Mouse (Mus musculus) heart, embryonic 16.5 days (tissue): Measurements from ENCODE around the gene Rnd1. TPM values are rescaled to one million over a fixed set of nuclear protein-coding genes. Genes with fewer than 3 reads are reported as not detected.

Experiments used
- ATAC-seq: fragments of 200-750 bp; cut with Nextera tagmentation; replicated peaks from 2 replicates; pipeline ENCODE4 v1.8.0; 2017; ENCODE audit warnings: moderate number of reproducible peaks; ENCODE audit not compliant: insufficient read depth, low FRiP score; ENCODE audit errors: extremely low read depth
- H3K27ac ChIP-seq: fragments of 300-500 bp; sonication (generic); 2 replicates; pipeline ENCODE4 v1.5.1; 2014; ENCODE audit warnings: mild to moderate bottlenecking, low read length, control low read depth, moderate library complexity
- H3K27me3 ChIP-seq: fragments of 300-500 bp; sonication (generic); 2 replicates; pipeline ENCODE4 v1.6.1; 2014; ENCODE audit warnings: low read length, mixed read lengths; ENCODE audit not compliant: control insufficient read depth, insufficient read depth
- H3K36me3 ChIP-seq: fragments of 300-500 bp; sonication (generic); 2 replicates; pipeline ENCODE4 v1.6.1; 2014; ENCODE audit not compliant: control insufficient read depth, insufficient read depth
- H3K4me1 ChIP-seq: fragments of 300-500 bp; sonication (generic); 2 replicates; pipeline ENCODE4 v1.6.1; 2014; ENCODE audit warnings: low read length, mixed read lengths; ENCODE audit not compliant: control insufficient read depth, insufficient read depth
- H3K4me2 ChIP-seq: fragments of 300-500 bp; sonication (generic); 2 replicates; pipeline ENCODE4 v1.6.1; 2014; ENCODE audit warnings: low read depth, mild to moderate bottlenecking, control low read depth, low read length
- H3K4me3 ChIP-seq: fragments of 300-500 bp; sonication (generic); 2 replicates; pipeline ENCODE4 v1.5.1; 2014; ENCODE audit warnings: mild to moderate bottlenecking, control low read depth, low read length
- H3K9ac ChIP-seq: fragments of 300-500 bp; sonication (generic); 2 replicates; pipeline ENCODE4 v1.6.1; 2014; ENCODE audit warnings: low read length, control low read depth
- H3K9me3 ChIP-seq: fragments of 300-500 bp; sonication (generic); replicated peaks from 2 replicates; pipeline ENCODE4 v1.6.1; 2016; ENCODE audit warnings: low read length; ENCODE audit not compliant: control insufficient read depth
- WGBS: fragments of 180-500 bp; shearing (Covaris S2); extraction: QIAGEN DNeasy Blood & Tissue Kit; methylation state at CpG from one replicate; pipeline ENCODE4 v1.1.7; 2014; 5-methylcytosine and 5-hydroxymethylcytosine counted together
- polyA plus RNA-seq: library from polyadenylated mRNA; unstranded; fragments of >200 nt; fragmentation: Nextera tagmentation; extraction: Ambion mirVana; gene quantifications from 2 replicates; pipeline ENCODE4 v1.2.1, GENCODE M21; 2015

The Rnd1 gene
- polyA plus RNA-seq, 1 experiment from 2014 or later, result 1.7 TPM

- Histone ChIP-seq H3K9ac (no peak overlapping the region), H3K4me2 (no peak overlapping the region), H3K4me1 (peaks cover 28% of the 10 kb centered on the region), H3K36me3 (no peaks in the 10 kb centered on the region), H3K4me3 (no peak overlapping the region), H3K27me3 (no peaks in the 10 kb centered on the region), H3K9me3 (no peaks in the 10 kb centered on the region), H3K27ac (no peak overlapping the region)
- WGBS, result 52% methylated on average over 6 of the region's 6 CpGs
- ATAC-seq, result 0 out of 2 replicates have a peak, but pooled peaks have one; percentile 43
Observed at GRCm38 (mm10) chr15:98615751-98616150, 61.5 kb downstream of the Rnd1 start.

GRCm38 (mm10) chr15:98614971-98615370 is 62.3 kb downstream of the Rnd1 start:
- Histone ChIP-seq H3K4me1 (peaks cover 31% of the 10 kb centered on the region), H3K27me3 (no peaks in the 10 kb centered on the region), H3K4me3 (no peak overlapping the region), H3K4me2 (no peak overlapping the region), H3K9me3 (no peaks in the 10 kb centered on the region), H3K27ac (peak overlapping the region; percentile 57), H3K9ac (no peak overlapping the region), H3K36me3 (no peaks in the 10 kb centered on the region)
- WGBS, result 56% methylated on average over 6 of the region's 6 CpGs
- no peak for ATAC-seq

GRCm38 (mm10) chr15:98614551-98614950 is 62.7 kb downstream of the Rnd1 start:
- no peaks in the 10 kb centered on the region for H3K27me3 ChIP-seq
- H3K9me3 ChIP-seq, result no peaks in the 10 kb centered on the region
- no peaks in the 10 kb centered on the region for H3K36me3 ChIP-seq
- ATAC-seq, result no peak
- WGBS, result 37% methylated on average over 9 of the region's 9 CpGs
- H3K9ac ChIP-seq, result peak overlapping the region; percentile 35
- H3K4me3 ChIP-seq, result no peak overlapping the region
- H3K27ac ChIP-seq, result peak overlapping the region; percentile 57
- no peak overlapping the region for H3K4me2 ChIP-seq
- H3K4me1 ChIP-seq, result peaks cover 31% of the 10 kb centered on the region

Other genes starting within 250 kb of the Rnd1 start
- not detected in 2 replicates for gene Olfr282, start 246.2 kb downstream of the Rnd1 start, polyA plus RNA-seq
- gene Olfr281, start 224.9 kb downstream of the Rnd1 start, polyA plus RNA-seq, result not detected in 2 replicates
- not detected in 2 replicates for gene OR5BS1P, start 207.6 kb downstream of the Rnd1 start, polyA plus RNA-seq
- gene Lalba, start 194.7 kb downstream of the Rnd1 start, polyA plus RNA-seq, result not detected in 2 replicates
- not detected in 2 replicates for gene Olfr279, start 185.1 kb downstream of the Rnd1 start, polyA plus RNA-seq
- 77.7 and 79.2 TPM in 2 replicates for gene Kansl2, start 143.2 kb downstream of the Rnd1 start, polyA plus RNA-seq
- gene Ccnt1, start 106.5 kb downstream of the Rnd1 start, polyA plus RNA-seq, result 36.4 and 41.2 TPM in 2 replicates
- gene 4930415O20Rik, start 106.5 kb downstream of the Rnd1 start, polyA plus RNA-seq, result 0.64 TPM in 1 of 2 replicates, not detected in the other
- 39.0 and 47.1 TPM in 2 replicates for gene Adcy6, start 67.4 kb downstream of the Rnd1 start, polyA plus RNA-seq
- gene Cacnb3, start 46.6 kb downstream of the Rnd1 start, polyA plus RNA-seq, result 8.2 and 10.5 TPM in 2 replicates
- 15.2 and 18.3 TPM in 2 replicates for gene Ddx23, start 14.6 kb downstream of the Rnd1 start, polyA plus RNA-seq
- 0.97 and 1.0 TPM in 2 replicates for gene Ccdc65, start 30.7 kb upstream of the Rnd1 start, polyA plus RNA-seq
- gene Fkbp11, start 50.7 kb upstream of the Rnd1 start, polyA plus RNA-seq, result 23.0 and 27.7 TPM in 2 replicates
- 35.8 and 36.4 TPM in 2 replicates for gene Arf3, start 85.8 kb upstream of the Rnd1 start, polyA plus RNA-seq
- 0.28 and 0.44 TPM in 2 replicates for gene Wnt10b, start 100.7 kb upstream of the Rnd1 start, polyA plus RNA-seq
- gene Wnt1, start 112.4 kb upstream of the Rnd1 start, polyA plus RNA-seq, result not detected in 2 replicates
- 0.32 and 0.35 TPM in 2 replicates for gene Ddn, start 132.0 kb upstream of the Rnd1 start, polyA plus RNA-seq
- gene Prkag1, start 154.1 kb upstream of the Rnd1 start, polyA plus RNA-seq, result 111 and 112 TPM in 2 replicates
- gene Kmt2d, start 193.7 kb upstream of the Rnd1 start, polyA plus RNA-seq, result 8.5 and 8.6 TPM in 2 replicates
- gene Rhebl1, start 217.1 kb upstream of the Rnd1 start, polyA plus RNA-seq, result 5.6 and 7.3 TPM in 2 replicates
- 2.0 and 2.5 TPM in 2 replicates for gene Dhh, start 221.1 kb upstream of the Rnd1 start, polyA plus RNA-seq
- gene Lmbr1l, start 240.8 kb upstream of the Rnd1 start, polyA plus RNA-seq, result 13.3 and 13.9 TPM in 2 replicates